Mouse (Mus musculus): ENCODE results near the gene Fbxw8.
A peak's percentile ranks its signal among the peaks of the same experiment; 100 is the strongest.

Gene Fbxw8

GRCm38 (mm10) chr5:118042599-118042998, 112.7 kb downstream of the Fbxw8 start:
- peak; percentile 92 to 95 for DNase-seq

GRCm38 (mm10) chr5:118039241-118039668, 116.0 kb downstream of the Fbxw8 start:
- DNase-seq = peak; percentile 57 to 61

- peak; percentile 85 to 90 for DNase-seq
Observed at GRCm38 (mm10) chr5:118037798-118038484, 117.3 kb downstream of the Fbxw8 start.

- peak; percentile 60 to 64 for DNase-seq
Observed at GRCm38 (mm10) chr5:118036888-118037797, 118.1 kb downstream of the Fbxw8 start.

- peak in 1 of 2 experiments; percentile 45 for DNase-seq
Observed at GRCm38 (mm10) chr5:118035786-118036185, 119.5 kb downstream of the Fbxw8 start.

- no peak for DNase-seq
Observed at GRCm38 (mm10) chr5:118034632-118035031, 120.6 kb downstream of the Fbxw8 start.

- no peak for DNase-seq
Observed at GRCm38 (mm10) chr5:118033740-118034139, 121.5 kb downstream of the Fbxw8 start.

- peak; percentile 58 to 69 for DNase-seq
Observed at GRCm38 (mm10) chr5:118033328-118033727, 121.9 kb downstream of the Fbxw8 start.

GRCm38 (mm10) chr5:118031508-118031907, 123.8 kb downstream of the Fbxw8 start:
- peak; percentile 54 to 68 for DNase-seq

GRCm38 (mm10) chr5:118031059-118031458, 124.2 kb downstream of the Fbxw8 start:
- no peak for DNase-seq

- no peak for DNase-seq
Observed at GRCm38 (mm10) chr5:118030022-118030675, 125.1 kb downstream of the Fbxw8 start.

- peak; percentile 67 to 72 for DNase-seq
Observed at GRCm38 (mm10) chr5:118029420-118029819, 125.8 kb downstream of the Fbxw8 start.

- no peak for DNase-seq
Observed at GRCm38 (mm10) chr5:118029035-118029408, 126.2 kb downstream of the Fbxw8 start.

GRCm38 (mm10) chr5:118028191-118029034, 126.9 kb downstream of the Fbxw8 start:
- DNase-seq = peak; percentile 52 to 72

- peak; percentile 84 to 89 for DNase-seq
Observed at GRCm38 (mm10) chr5:118027698-118028190, 127.5 kb downstream of the Fbxw8 start, which contains the start of gene Tesc. Tesc (plus strand) TSS chr5:118027743.

GRCm38 (mm10) chr5:118027101-118027697, 128.1 kb downstream of the Fbxw8 start:
- peak; percentile 59 to 64 for DNase-seq

- DNase-seq = peak in 1 of 2 experiments; percentile 52
Observed at GRCm38 (mm10) chr5:118026343-118026742, 128.9 kb downstream of the Fbxw8 start.

- peak in 1 of 2 experiments; percentile 31 for DNase-seq
Observed at GRCm38 (mm10) chr5:118025880-118026279, 129.4 kb downstream of the Fbxw8 start.

- DNase-seq = no peak
Observed at GRCm38 (mm10) chr5:118023053-118023452, 132.2 kb downstream of the Fbxw8 start.

GRCm38 (mm10) chr5:118019905-118020304, 135.4 kb downstream of the Fbxw8 start:
- DNase-seq = no peak

- no peak for DNase-seq
Observed at GRCm38 (mm10) chr5:118017527-118017926, 137.7 kb downstream of the Fbxw8 start.

Measured in cerebellum, postnatal 25 days (tissue).